26 mouse cellular contexts compared by ENCODE assay signal in genomic region chr11:12273726-12274125, GRCm38 (mm10).
"Had no signal": no experiment of that assay in that cellular context is flagged by ENCODE, and none has a peak within 500 bp of the region (broad histone marks: within the 10 kb centered on the region; RNA-seq: fewer than 3 reads in every experiment).

No protein-coding gene starts in this region.

- H3K4me2 ChIP-seq: heart, embryonic 12.5 days; hindbrain, embryonic 12.5 days; hindbrain, embryonic 14.5 days; intestine, embryonic 15.5 days; limb, embryonic 13.5 days; limb, embryonic 15.5 days; liver, embryonic 12.5 days had no signal

- H3K9ac ChIP-seq: heart, embryonic 12.5 days; hindbrain, embryonic 12.5 days; hindbrain, embryonic 14.5 days; intestine, embryonic 15.5 days; limb, embryonic 13.5 days; limb, embryonic 15.5 days; liver, embryonic 12.5 days had no signal

- H3K4me3 ChIP-seq: gastrocnemius, adult 2 months; heart, embryonic 10.5 days; heart, embryonic 12.5 days; hindbrain, embryonic 10.5 days; hindbrain, embryonic 12.5 days; intestine, embryonic 15.5 days; layer of hippocampus, adult 2 months; left cerebral cortex, adult 2 months; limb, embryonic 13.5 days; limb, embryonic 15.5 days; liver, embryonic 12.5 days had no signal

- H3K9me3 ChIP-seq: heart, embryonic 10.5 days; heart, embryonic 12.5 days; hindbrain, embryonic 10.5 days; hindbrain, embryonic 12.5 days; intestine, embryonic 15.5 days; limb, embryonic 13.5 days; limb, embryonic 15.5 days; liver, embryonic 12.5 days had no signal

- H3K4me1 ChIP-seq: heart, embryonic 10.5 days; heart, embryonic 12.5 days; hindbrain, embryonic 10.5 days; hindbrain, embryonic 12.5 days; intestine, embryonic 15.5 days; limb, embryonic 13.5 days; limb, embryonic 15.5 days; liver, embryonic 12.5 days had no signal

- H3K27me3 ChIP-seq: heart, embryonic 12.5 days; hindbrain, embryonic 12.5 days; intestine, embryonic 15.5 days; limb, embryonic 13.5 days; limb, embryonic 15.5 days; liver, embryonic 12.5 days had no signal

- H3K27ac ChIP-seq: gastrocnemius, adult 2 months; heart, embryonic 10.5 days; hindbrain, embryonic 10.5 days; hindbrain, embryonic 12.5 days; hindbrain, embryonic 14.5 days; intestine, embryonic 15.5 days; layer of hippocampus, adult 2 months; left cerebral cortex, adult 2 months; limb, embryonic 13.5 days; limb, embryonic 15.5 days; liver, embryonic 12.5 days had no signal

- ATAC-seq: hindbrain, embryonic 16.5 days; inflammation-experienced regulatory T-cells, adult 6 months; intestine, embryonic 15.5 days; intestine, postnatal 0 days; liver, embryonic 12.5 days had no signal

- H3K36me3 ChIP-seq: heart, embryonic 10.5 days; heart, embryonic 12.5 days; hindbrain, embryonic 10.5 days; hindbrain, embryonic 12.5 days; intestine, embryonic 15.5 days; limb, embryonic 13.5 days; limb, embryonic 15.5 days; liver, embryonic 12.5 days had no signal

- DNase-seq: gastrocnemius, adult 2 months; gastrocnemius, postnatal 10 days; gastrocnemius, postnatal 25 days; heart, adult 18-20 months; heart, postnatal 10 days; heart, postnatal 4 days; kidney, adult 18-20 months; kidney, adult 8-10 months; kidney, postnatal 10 days; kidney, postnatal 25 days; kidney, postnatal 4 days; left cerebral cortex, postnatal 4 days had no signal
